Mouse (Mus musculus): ENCODE measurements around the gene Areg. TPM values are rescaled to one million over a fixed set of nuclear protein-coding genes. Genes with fewer than 3 reads are reported as not detected.

Areg gene
- total and polyA plus RNA-seq, 2 experiments, result not detected

GRCm38 (mm10) chr5:91106248-91106647, 33.2 kb upstream of the Areg start:
- Histone ChIP-seq H3K79me2 (ENCODE audit: control insufficient read depth, insufficient read depth, low read length) (no peaks in the 10 kb centered on the region), H3K4me1 (ENCODE audit: control insufficient read depth, insufficient read depth, low read length) (no peaks in the 10 kb centered on the region), H3K27me3 (ENCODE audit: control insufficient read depth, insufficient read depth, low read length) (no peaks in the 10 kb centered on the region), H3K4me3 (ENCODE audit: insufficient read depth, low read depth, low read length) (no peak overlapping the region), H3K36me3 (ENCODE audit: control insufficient read depth, insufficient read depth, low read length) (no peaks in the 10 kb centered on the region), H3K27ac (replicated peaks; ENCODE audit: insufficient read depth, low read depth, low read length) (no peak overlapping the region), H3K9ac (ENCODE audit: low read depth, low read length) (no peak overlapping the region)
- DNase-seq (ENCODE audit: extremely low read depth, low read depth, low spot score), result no peak
- TF ChIP-seq CTCF (IDR thresholded peaks at IDR 0.05; ENCODE audit: low read depth, low read length), result no peak
- no peak for TF ChIP-seq POLR2A (IDR thresholded peaks at IDR 0.05; ENCODE audit: extremely low read depth, insufficient read depth, low read length)
- 86% methylated on average over 5 of the region's 5 CpGs for WGBS

GRCm38 (mm10) chr5:91110023-91110670, 29.3 kb upstream of the Areg start:
- 85% methylated on average over 6 of the region's 6 CpGs for WGBS
- no peaks in the 10 kb centered on the region for H3K27me3 ChIP-seq (ENCODE audit: control insufficient read depth, insufficient read depth, low read length)

GRCm38 (mm10) chr5:91111019-91111418, 28.4 kb upstream of the Areg start:
- Histone ChIP-seq H3K27me3 (ENCODE audit: control insufficient read depth, insufficient read depth, low read length) (no peaks in the 10 kb centered on the region), H3K27ac (replicated peaks; ENCODE audit: insufficient read depth, low read depth, low read length) (no peak overlapping the region), H3K36me3 (ENCODE audit: control insufficient read depth, insufficient read depth, low read length) (no peaks in the 10 kb centered on the region), H3K4me1 (ENCODE audit: control insufficient read depth, insufficient read depth, low read length) (no peaks in the 10 kb centered on the region), H3K4me3 (ENCODE audit: insufficient read depth, low read depth, low read length) (no peak overlapping the region), H3K9ac (ENCODE audit: low read depth, low read length) (no peak overlapping the region), H3K79me2 (ENCODE audit: control insufficient read depth, insufficient read depth, low read length) (no peaks in the 10 kb centered on the region)
- no peak for TF ChIP-seq CTCF (IDR thresholded peaks at IDR 0.05; ENCODE audit: low read depth, low read length)
- no peak for TF ChIP-seq POLR2A (IDR thresholded peaks at IDR 0.05; ENCODE audit: extremely low read depth, insufficient read depth, low read length)
- 88% methylated on average over 8 of the region's 8 CpGs for WGBS
- DNase-seq (ENCODE audit: extremely low read depth, low read depth, low spot score), result no peak

More at GRCm38 (mm10) chr5:91110023-91110670, 29.3 kb upstream of the Areg start:
- no peak overlapping the region for H3K9ac ChIP-seq (ENCODE audit: low read depth, low read length)
- H3K4me3 ChIP-seq (ENCODE audit: insufficient read depth, low read depth, low read length), result no peak overlapping the region
- TF ChIP-seq CTCF (IDR thresholded peaks at IDR 0.05; ENCODE audit: low read depth, low read length) (no peak), POLR2A (IDR thresholded peaks at IDR 0.05; ENCODE audit: extremely low read depth, insufficient read depth, low read length) (no peak)
- no peaks in the 10 kb centered on the region for H3K4me1 ChIP-seq (ENCODE audit: control insufficient read depth, insufficient read depth, low read length)
- H3K36me3 ChIP-seq (ENCODE audit: control insufficient read depth, insufficient read depth, low read length), result no peaks in the 10 kb centered on the region
- H3K27ac ChIP-seq (replicated peaks; ENCODE audit: insufficient read depth, low read depth, low read length), result no peak overlapping the region
- no peak for DNase-seq (ENCODE audit: extremely low read depth, low read depth, low spot score)
- no peaks in the 10 kb centered on the region for H3K79me2 ChIP-seq (ENCODE audit: control insufficient read depth, insufficient read depth, low read length)

- no peaks in the 10 kb centered on the region for H3K79me2 ChIP-seq (ENCODE audit: control insufficient read depth, insufficient read depth, low read length)
- DNase-seq (ENCODE audit: extremely low read depth, low read depth, low spot score), result no peak
- H3K36me3 ChIP-seq (ENCODE audit: control insufficient read depth, insufficient read depth, low read length), result no peaks in the 10 kb centered on the region
- TF ChIP-seq POLR2A (IDR thresholded peaks at IDR 0.05; ENCODE audit: extremely low read depth, insufficient read depth, low read length) (no peak), CTCF (IDR thresholded peaks at IDR 0.05; ENCODE audit: low read depth, low read length) (no peak)
- H3K4me3 ChIP-seq (ENCODE audit: insufficient read depth, low read depth, low read length), result no peak overlapping the region
- no peaks in the 10 kb centered on the region for H3K27me3 ChIP-seq (ENCODE audit: control insufficient read depth, insufficient read depth, low read length)
- H3K4me1 ChIP-seq (ENCODE audit: control insufficient read depth, insufficient read depth, low read length), result no peaks in the 10 kb centered on the region
- WGBS, result 84% methylated on average over 2 of the region's 2 CpGs
- H3K27ac ChIP-seq (replicated peaks; ENCODE audit: insufficient read depth, low read depth, low read length), result no peak overlapping the region
- H3K9ac ChIP-seq (ENCODE audit: low read depth, low read length), result no peak overlapping the region
These were observed 25.4 kb upstream of the Areg start for GRCm38 (mm10) chr5:91113967-91114366.

GRCm38 (mm10) chr5:91114574-91114973, 24.8 kb upstream of the Areg start:
- Histone ChIP-seq H3K79me2 (ENCODE audit: control insufficient read depth, insufficient read depth, low read length) (no peaks in the 10 kb centered on the region), H3K27ac (replicated peaks; ENCODE audit: insufficient read depth, low read depth, low read length) (no peak overlapping the region), H3K27me3 (ENCODE audit: control insufficient read depth, insufficient read depth, low read length) (no peaks in the 10 kb centered on the region), H3K4me1 (ENCODE audit: control insufficient read depth, insufficient read depth, low read length) (no peaks in the 10 kb centered on the region), H3K4me3 (ENCODE audit: insufficient read depth, low read depth, low read length) (no peak overlapping the region), H3K36me3 (ENCODE audit: control insufficient read depth, insufficient read depth, low read length) (no peaks in the 10 kb centered on the region), H3K9ac (ENCODE audit: low read depth, low read length) (no peak overlapping the region)
- no peak for DNase-seq (ENCODE audit: extremely low read depth, low read depth, low spot score)
- TF ChIP-seq POLR2A (IDR thresholded peaks at IDR 0.05; ENCODE audit: extremely low read depth, insufficient read depth, low read length), result no peak
- TF ChIP-seq CTCF (IDR thresholded peaks at IDR 0.05; ENCODE audit: low read depth, low read length), result no peak
- 85% methylated on average over 1 of the region's 1 CpGs for WGBS

- Histone ChIP-seq H3K9ac (ENCODE audit: low read depth, low read length) (no peak overlapping the region), H3K27ac (replicated peaks; ENCODE audit: insufficient read depth, low read depth, low read length) (no peak overlapping the region), H3K27me3 (ENCODE audit: control insufficient read depth, insufficient read depth, low read length) (no peaks in the 10 kb centered on the region), H3K4me1 (ENCODE audit: control insufficient read depth, insufficient read depth, low read length) (no peaks in the 10 kb centered on the region), H3K36me3 (ENCODE audit: control insufficient read depth, insufficient read depth, low read length) (no peaks in the 10 kb centered on the region), H3K4me3 (ENCODE audit: insufficient read depth, low read depth, low read length) (no peak overlapping the region), H3K79me2 (ENCODE audit: control insufficient read depth, insufficient read depth, low read length) (no peaks in the 10 kb centered on the region)
- TF ChIP-seq POLR2A (IDR thresholded peaks at IDR 0.05; ENCODE audit: extremely low read depth, insufficient read depth, low read length), result no peak
- no peak for TF ChIP-seq CTCF (IDR thresholded peaks at IDR 0.05; ENCODE audit: low read depth, low read length)
- no peak for DNase-seq (ENCODE audit: extremely low read depth, low read depth, low spot score)
These were observed 20.8 kb upstream of the Areg start for GRCm38 (mm10) chr5:91118618-91119017.
